Mouse (Mus musculus) ovary, postnatal 14 days (tissue): Measurements from ENCODE around the gene 4930442H23Rik.
A peak's percentile ranks its signal among the peaks of the same experiment; 100 is the strongest.
"Not testable (repeated sequence)": the region's sequence is repeated elsewhere in the genome, so short reads cannot be mapped to it uniquely, and the experiment has no call there.

Experiments
- DNase-seq: peaks from one replicate; pipeline ENCODE4 v3.0.0; 2022; ENCODE audit warnings: low spot score

Gene 4930442H23Rik

GRCm38 (mm10) chr10:81177491-81177925 is 6.1 kb downstream of the 4930442H23Rik start:
- DNase-seq: no peak

DNA sequence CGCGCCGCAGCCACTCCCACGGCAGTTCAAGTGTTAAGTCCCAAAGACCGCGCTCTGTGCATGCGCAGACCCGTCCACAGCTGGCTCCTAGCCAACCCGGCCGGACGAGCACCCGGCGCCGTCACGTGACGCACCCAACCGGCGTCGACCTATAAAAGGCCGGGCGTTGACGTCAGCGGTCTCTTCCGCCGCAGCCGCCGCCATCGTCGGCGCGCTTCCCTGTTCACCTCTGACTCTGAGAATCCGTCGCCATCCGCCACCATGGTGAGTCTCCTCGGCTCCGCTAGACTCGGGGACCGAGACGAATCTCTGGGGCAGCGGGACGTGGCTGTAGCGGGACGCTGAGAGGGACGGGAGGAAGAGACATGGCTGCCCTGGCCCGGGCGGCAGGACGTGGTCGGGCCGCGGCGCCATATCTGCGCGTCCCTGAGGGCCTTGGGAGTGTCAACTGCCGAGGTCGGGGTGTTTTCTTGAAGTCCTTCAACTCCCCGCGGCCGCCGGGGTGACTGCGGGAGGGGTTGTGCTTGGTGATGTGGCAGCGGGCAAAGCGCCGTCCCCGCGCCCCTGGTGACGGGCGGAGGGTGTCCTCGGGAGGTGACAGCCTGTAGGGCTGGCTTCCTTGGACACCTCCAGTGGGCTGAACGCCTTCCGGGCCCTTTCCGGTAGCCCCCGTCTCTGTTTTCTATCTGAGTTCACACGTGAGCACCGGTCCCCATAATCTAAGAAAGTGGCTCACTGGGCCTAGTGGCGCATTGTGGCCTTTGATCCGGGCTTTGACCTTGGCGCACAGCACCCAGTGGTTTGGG is 7.0 kb downstream of the 4930442H23Rik start, which contains the start of gene Eef2:
Gene Eef2, plus strand, starts transcription at position 166 of the 806 bp plus-strand sequence.
- DNase-seq: peak; percentile 99

- no peak for DNase-seq
These were observed 7.6 kb downstream of the 4930442H23Rik start for GRCm38 (mm10) chr10:81175936-81176465.

GRCm38 (mm10) chr10:81175345-81175701 is 8.3 kb downstream of the 4930442H23Rik start:
- DNase-seq: not testable (repeated sequence)

- peak; percentile 86 for DNase-seq
These were observed 8.9 kb downstream of the 4930442H23Rik start for GRCm38 (mm10) chr10:81174617-81175344.

- DNase-seq: peak; percentile 75
These were observed 10.5 kb downstream of the 4930442H23Rik start for GRCm38 (mm10) chr10:81173132-81173531.

DNA sequence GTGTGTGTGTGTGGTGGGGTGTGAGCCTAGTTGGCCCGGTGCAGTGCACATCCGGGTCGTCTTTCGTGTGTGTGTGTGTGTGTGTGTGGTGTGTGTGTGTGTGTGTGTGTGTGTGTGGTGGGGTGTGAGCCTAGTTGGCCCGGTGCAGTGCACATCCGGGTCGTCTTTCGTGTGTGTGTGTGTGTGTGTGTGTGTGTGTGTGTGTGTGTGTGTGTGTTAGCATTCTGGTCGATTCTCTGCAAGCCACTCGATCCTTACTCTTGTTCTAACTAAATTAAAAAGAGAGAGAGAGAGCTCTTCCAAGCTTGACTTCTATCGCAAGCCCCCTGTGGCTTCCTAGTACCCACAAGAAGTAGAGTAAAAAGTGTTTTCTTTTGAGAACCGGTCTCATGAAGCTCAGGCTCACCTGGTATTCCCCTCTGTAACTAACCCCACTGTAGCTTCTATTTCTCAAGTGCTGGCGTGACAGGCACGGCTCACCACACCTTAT is 14.2 kb downstream of the 4930442H23Rik start:
- DNase-seq: not testable (repeated sequence)

DNA sequence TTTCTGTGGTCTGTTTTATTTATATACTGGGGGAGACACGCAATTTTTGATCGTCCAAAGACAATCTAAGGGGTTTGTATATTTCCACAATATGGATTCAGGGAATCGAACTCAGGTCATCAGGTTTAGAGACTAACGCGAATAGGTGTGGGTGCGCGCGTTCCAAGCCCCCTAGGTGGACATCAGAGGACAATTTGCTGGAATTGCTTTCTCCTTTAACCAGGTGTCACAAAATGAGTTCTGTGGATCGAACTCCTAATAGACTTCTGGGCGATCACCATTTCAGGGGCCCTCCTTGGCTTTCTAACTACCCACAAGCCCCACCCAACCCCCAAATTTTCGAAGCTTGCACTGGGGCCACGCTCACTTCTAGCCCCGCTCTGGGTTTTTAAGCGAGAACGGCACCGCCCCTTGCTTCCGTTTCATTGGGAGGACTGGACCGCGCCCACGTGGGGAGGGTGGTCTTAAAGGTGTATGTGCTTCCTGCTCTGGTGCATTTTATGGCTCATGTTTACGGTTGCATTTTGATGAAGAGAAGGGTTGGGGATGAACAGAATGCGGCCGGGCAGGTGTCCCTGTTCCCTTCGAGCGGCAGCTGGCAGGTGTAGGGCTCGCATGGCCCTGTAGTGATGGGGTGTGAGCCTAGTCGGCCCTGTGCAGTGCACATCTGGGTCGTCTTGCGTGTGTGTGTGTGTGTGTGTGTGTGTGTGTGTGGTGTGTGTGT is 15.0 kb downstream of the 4930442H23Rik start:
- DNase-seq: peak; percentile 65

- no peak for DNase-seq
These were observed 15.6 kb downstream of the 4930442H23Rik start for GRCm38 (mm10) chr10:81168087-81168431.

- DNase-seq: peak; percentile 99
These were observed 16.2 kb downstream of the 4930442H23Rik start, which contains the start of gene Pias4 for GRCm38 (mm10) chr10:81167200-81168086. Gene Pias4, minus strand, starts transcription at chr10:81167923.

GRCm38 (mm10) chr10:81165118-81165517 is 18.5 kb downstream of the 4930442H23Rik start:
- DNase-seq: no peak

DNA sequence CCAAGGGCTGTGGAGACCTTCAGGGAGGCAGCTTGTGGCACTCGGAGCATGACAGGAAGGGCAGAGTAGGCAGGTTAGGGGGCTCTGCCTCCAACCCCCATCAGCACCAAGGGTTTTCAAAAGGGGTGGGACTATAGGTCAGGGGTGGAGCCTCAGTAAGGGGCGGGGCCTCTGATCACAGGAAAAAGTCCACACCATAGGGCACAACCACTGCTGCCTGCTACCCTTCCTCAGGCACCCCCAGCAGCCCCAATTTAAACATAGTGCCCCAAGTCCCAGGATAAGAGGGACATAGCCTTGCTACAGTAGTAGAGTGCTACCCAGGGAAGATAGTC is 21.4 kb downstream of the 4930442H23Rik start:
- DNase-seq: no peak

DNA sequence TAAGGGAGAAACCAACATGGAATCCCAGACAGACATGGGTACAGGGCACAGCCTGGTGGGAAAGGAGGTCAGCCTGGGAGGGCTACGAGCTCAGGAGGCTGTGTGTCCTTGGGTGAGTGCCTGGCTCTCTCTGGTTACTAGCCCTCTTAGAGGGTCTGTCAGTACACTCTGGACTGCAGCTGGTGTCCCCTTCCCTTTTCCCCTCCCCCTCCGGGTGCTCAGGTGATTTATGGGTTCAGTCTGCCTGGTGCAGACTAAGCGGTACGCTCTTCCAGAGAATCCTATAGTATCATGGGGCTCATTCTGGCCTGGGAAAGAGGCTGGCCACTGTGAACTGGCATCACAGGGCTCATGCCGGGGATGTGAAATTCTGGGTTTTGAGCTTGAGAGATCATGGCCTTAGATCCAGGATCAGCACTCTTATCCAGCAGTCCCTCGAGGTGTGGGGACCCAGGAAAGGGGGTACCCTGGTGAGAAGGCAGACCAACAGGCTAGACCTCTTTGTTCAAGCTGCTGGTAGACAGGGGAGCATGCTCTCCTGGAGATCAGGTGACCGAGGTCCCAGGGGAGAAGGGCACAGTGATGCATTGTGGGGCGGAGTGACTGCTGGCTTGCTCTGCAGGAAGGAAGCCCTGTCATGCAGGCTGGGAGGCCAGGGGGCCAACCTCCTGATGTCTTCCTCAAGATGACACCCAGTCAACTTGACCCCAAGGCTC is 21.9 kb downstream of the 4930442H23Rik start:
- DNase-seq: no peak

DNA sequence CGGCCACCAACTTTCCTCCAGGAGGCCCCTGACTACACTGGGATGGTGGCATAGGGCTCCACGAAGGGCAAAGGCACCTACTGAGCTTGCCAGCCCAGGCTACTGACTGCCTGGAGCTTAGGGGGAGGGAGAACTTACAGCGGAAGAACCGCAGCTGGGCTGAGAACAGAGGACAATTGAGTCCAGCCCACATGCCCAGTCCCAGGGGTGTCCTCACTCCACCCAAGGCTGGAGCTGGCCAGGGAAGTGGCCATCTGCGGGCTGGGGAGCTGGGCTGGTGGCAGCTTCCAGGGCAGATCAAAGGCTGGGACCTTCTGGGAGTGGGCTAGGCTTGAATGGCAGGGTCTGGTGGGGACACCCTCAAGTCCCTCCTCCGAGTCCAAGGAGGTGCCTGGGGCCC is 28.9 kb downstream of the 4930442H23Rik start:
- no peak for DNase-seq

DNA sequence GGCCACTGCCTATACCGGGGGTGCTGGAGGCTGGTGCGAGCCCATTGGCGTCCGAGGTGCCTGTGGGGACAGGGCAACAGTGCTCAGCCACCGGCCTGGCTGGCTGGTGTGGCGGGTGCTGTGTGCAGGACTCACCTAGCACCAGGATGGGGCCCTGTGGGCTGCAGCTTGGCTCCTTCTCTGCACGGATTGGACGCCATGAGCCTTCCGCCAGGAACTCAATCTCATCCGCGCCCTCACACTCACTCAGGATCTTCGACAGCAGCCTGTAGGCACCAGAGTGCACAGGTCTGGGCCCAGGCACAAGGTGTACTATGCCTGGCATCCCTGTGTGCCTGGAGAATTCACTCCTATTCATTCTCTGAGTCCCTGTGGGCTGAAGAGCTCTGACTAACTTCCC is 29.3 kb downstream of the 4930442H23Rik start:
- no peak for DNase-seq

DNA sequence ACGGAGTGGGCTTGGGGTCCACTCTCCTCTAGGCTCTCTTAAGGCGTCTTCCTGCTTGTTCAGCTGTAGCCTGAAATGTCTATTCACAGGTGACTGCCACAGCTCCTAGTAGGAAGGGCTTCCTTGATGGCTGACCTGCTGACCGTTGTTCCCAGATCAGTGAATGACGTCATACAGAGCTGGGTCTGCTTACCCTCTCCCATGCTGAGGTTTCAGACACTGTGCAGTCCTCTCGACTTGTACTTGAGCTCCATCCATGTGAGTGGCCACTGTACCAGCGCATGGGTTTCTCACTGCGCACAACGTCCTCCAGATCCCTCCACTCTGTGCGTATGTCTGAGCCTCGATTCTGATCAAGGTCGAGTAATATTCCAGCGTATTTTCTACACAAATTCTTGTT is 31.0 kb downstream of the 4930442H23Rik start:
- no peak for DNase-seq

GRCm38 (mm10) chr10:81151261-81151660 is 32.4 kb downstream of the 4930442H23Rik start:
- DNase-seq: no peak

DNA sequence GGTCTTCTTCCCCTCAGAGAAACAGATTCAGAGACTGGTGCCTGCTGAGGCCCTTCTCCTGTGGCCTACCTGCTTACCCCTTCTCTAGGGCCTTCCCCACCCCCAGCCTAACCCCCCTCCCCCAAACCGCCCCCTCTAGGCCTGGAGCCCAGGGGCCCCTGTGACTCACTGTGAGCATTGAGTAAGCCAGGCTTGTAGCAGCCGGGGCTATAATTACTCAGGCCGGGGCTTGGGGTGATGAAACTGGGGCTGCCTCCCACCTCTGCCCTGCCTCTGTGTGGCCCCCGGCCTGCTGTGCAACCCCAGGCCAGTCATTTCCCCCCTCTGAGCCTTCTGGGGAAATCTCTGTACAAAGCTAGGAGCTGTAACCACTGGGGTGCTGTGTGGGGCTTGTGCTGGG is 37.4 kb downstream of the 4930442H23Rik start:
- no peak for DNase-seq

DNA sequence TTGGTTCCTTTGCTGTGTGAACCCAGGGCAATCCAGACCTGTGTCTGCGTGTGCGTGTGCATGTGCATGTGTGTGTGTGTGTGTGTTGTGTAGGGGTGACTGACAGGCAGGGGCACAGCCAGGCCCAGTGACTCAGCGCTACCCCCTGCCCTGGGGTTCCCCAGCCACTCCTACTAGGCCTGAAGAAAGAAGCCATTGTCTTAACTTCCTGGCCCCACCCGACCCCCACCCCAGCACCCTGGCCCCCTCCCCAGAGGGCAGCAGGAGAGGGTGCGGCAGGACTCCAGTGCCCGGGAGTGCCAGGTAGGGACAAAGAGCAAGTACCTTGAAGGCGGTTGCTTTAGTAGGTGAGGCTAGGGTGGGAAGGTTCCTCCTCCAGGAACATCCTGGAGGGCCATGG is 37.9 kb downstream of the 4930442H23Rik start:
- DNase-seq: no peak

GRCm38 (mm10) chr10:81145307-81145706 is 38.3 kb downstream of the 4930442H23Rik start:
- no peak for DNase-seq

- DNase-seq: no peak
These were observed 39.0 kb downstream of the 4930442H23Rik start for GRCm38 (mm10) chr10:81144667-81145066.
